Mouse (Mus musculus): ENCODE measurements at regions not wholly inside any gene's neighbourhood (a gene's known extent, or its start where the extent isn't known, plus 50 kb on each side); places are given as distances from the start of the nearest gene placed in this dataset.
"Not testable (repeated sequence)": the region's sequence is repeated elsewhere in the genome, so short reads cannot be mapped to it uniquely, and the experiment has no call there.

- not testable (repeated sequence) for TF ChIP-seq CTCF, EP300 (IDR thresholded peaks at IDR 0.05; ENCODE audit: low read depth)
Observed at GRCm38 (mm10) chr8:71813889-71814288, 67.9 kb upstream of the Zfp709 start.
